Mouse (Mus musculus) forebrain, embryonic 12.5 days (tissue): ENCODE measurements at regions not wholly inside any gene's neighbourhood (a gene's known extent, or its start where the extent isn't known, plus 50 kb on each side); places are given as distances from the start of the nearest gene placed in this dataset.

ENCODE experiments used
- ATAC-seq: fragments of 200-750 bp; cut with Nextera tagmentation; 2 replicates; pipeline ENCODE4 v1.8.0; 2017; ENCODE audit warnings: moderate TSS enrichment; ENCODE audit not compliant: low FRiP score
- H3K27ac ChIP-seq: fragments of 300-500 bp; sonication (generic); 2 replicates; pipeline ENCODE4 v1.5.1; 2016; ENCODE audit warnings: mild to moderate bottlenecking
- H3K27me3 ChIP-seq: fragments of 300-500 bp; sonication (generic); 2 replicates; pipeline ENCODE4 v1.6.1; 2016; ENCODE audit warnings: mild to moderate bottlenecking
- H3K36me3 ChIP-seq: fragments of 300-500 bp; sonication (generic); replicated peaks from 2 replicates; pipeline ENCODE4 v1.6.1; 2016; ENCODE audit warnings: mild to moderate bottlenecking
- H3K4me1 ChIP-seq: fragments of 300-500 bp; sonication (generic); 2 replicates; pipeline ENCODE4 v1.6.1; 2016
- H3K4me2 ChIP-seq: fragments of 300-500 bp; sonication (generic); 2 replicates; pipeline ENCODE4 v1.6.1; 2016; ENCODE audit warnings: mild to moderate bottlenecking, moderate library complexity
- H3K4me3 ChIP-seq: fragments of 300-500 bp; sonication (generic); replicated peaks from 2 replicates; pipeline ENCODE4 v1.5.1; 2016; ENCODE audit warnings: mild to moderate bottlenecking
- H3K9ac ChIP-seq: fragments of 300-500 bp; sonication (generic); 2 replicates; pipeline ENCODE4 v1.6.1; 2016; ENCODE audit warnings: mild to moderate bottlenecking
- H3K9me3 ChIP-seq: fragments of 300-500 bp; sonication (generic); 2 replicates; pipeline ENCODE4 v1.6.1; 2016
- WGBS: fragments of 180-500 bp; shearing (Covaris S2); methylation state at CpG from one replicate; pipeline ENCODE4 v1.1.7; 2016; 5-methylcytosine and 5-hydroxymethylcytosine counted together

- Histone ChIP-seq H3K27ac (no peak overlapping the region), H3K36me3 (no peaks in the 10 kb centered on the region), H3K4me2 (no peak overlapping the region), H3K4me3 (no peak overlapping the region), H3K9me3 (no peaks in the 10 kb centered on the region), H3K9ac (no peak overlapping the region), H3K4me1 (no peaks in the 10 kb centered on the region), H3K27me3 (no peaks in the 10 kb centered on the region)
- WGBS: 92% methylated on average over 10 of the region's 10 CpGs
- no peak for ATAC-seq
These were observed 95.0 kb upstream of the Aco1 start for GRCm38 (mm10) chr4:40047846-40048245.

GRCm38 (mm10) chr4:40049086-40049485 lies 93.8 kb upstream of the Aco1 start:
- H3K9me3 ChIP-seq: no peaks in the 10 kb centered on the region
- no peak overlapping the region for H3K4me2 ChIP-seq
- no peaks in the 10 kb centered on the region for H3K36me3 ChIP-seq
- H3K27ac ChIP-seq: no peak overlapping the region
- no peaks in the 10 kb centered on the region for H3K4me1 ChIP-seq
- no peak overlapping the region for H3K4me3 ChIP-seq
- H3K9ac ChIP-seq: no peak overlapping the region
- WGBS: 75% methylated on average over 6 of the region's 6 CpGs
- ATAC-seq: no peak
- no peaks in the 10 kb centered on the region for H3K27me3 ChIP-seq

- no peak overlapping the region for H3K4me3 ChIP-seq
- H3K27ac ChIP-seq: no peak overlapping the region
- no peak for ATAC-seq
- no peak overlapping the region for H3K4me2 ChIP-seq
- 95% methylated on average over 4 of the region's 4 CpGs for WGBS
- H3K9ac ChIP-seq: no peak overlapping the region
- H3K36me3 ChIP-seq: no peaks in the 10 kb centered on the region
- H3K27me3 ChIP-seq: no peaks in the 10 kb centered on the region
- no peaks in the 10 kb centered on the region for H3K4me1 ChIP-seq
- no peaks in the 10 kb centered on the region for H3K9me3 ChIP-seq
These were observed 91.0 kb upstream of the Aco1 start for GRCm38 (mm10) chr4:40051848-40052247.

- no peak overlapping the region for H3K4me2 ChIP-seq
- no peak overlapping the region for H3K9ac ChIP-seq
- no peak overlapping the region for H3K27ac ChIP-seq
- H3K27me3 ChIP-seq: no peaks in the 10 kb centered on the region
- no peak overlapping the region for H3K4me3 ChIP-seq
- WGBS: 83% methylated on average over 2 of the region's 2 CpGs
- no peaks in the 10 kb centered on the region for H3K36me3 ChIP-seq
- H3K9me3 ChIP-seq: no peaks in the 10 kb centered on the region
- no peak for ATAC-seq
- no peaks in the 10 kb centered on the region for H3K4me1 ChIP-seq
These were observed 89.5 kb upstream of the Aco1 start for GRCm38 (mm10) chr4:40053391-40053790.

GRCm38 (mm10) chr4:40063751-40064456 lies 79.0 kb upstream of the Aco1 start:
- H3K4me1 ChIP-seq: no peaks in the 10 kb centered on the region
- no peak overlapping the region for H3K9ac ChIP-seq
- H3K27me3 ChIP-seq: no peaks in the 10 kb centered on the region
- no peak overlapping the region for H3K4me2 ChIP-seq
- no peaks in the 10 kb centered on the region for H3K36me3 ChIP-seq
- no peak overlapping the region for H3K27ac ChIP-seq
- H3K9me3 ChIP-seq: no peaks in the 10 kb centered on the region
- H3K4me3 ChIP-seq: no peak overlapping the region
- 80% methylated on average over 3 of the region's 3 CpGs for WGBS
- ATAC-seq: no peak

- Histone ChIP-seq H3K9me3 (no peaks in the 10 kb centered on the region), H3K4me2 (no peak overlapping the region), H3K9ac (no peak overlapping the region), H3K27me3 (no peaks in the 10 kb centered on the region), H3K4me3 (no peak overlapping the region), H3K27ac (no peak overlapping the region), H3K4me1 (no peaks in the 10 kb centered on the region), H3K36me3 (no peaks in the 10 kb centered on the region)
- peak; percentile 71; the same call in 1 of the 2 replicates for ATAC-seq
- 65% methylated on average over 9 of the region's 9 CpGs for WGBS
These were observed 78.4 kb upstream of the Aco1 start for GRCm38 (mm10) chr4:40064457-40064836.

GRCm38 (mm10) chr4:40070959-40071634 lies 71.8 kb upstream of the Aco1 start:
- WGBS: 81% methylated on average over 4 of the region's 4 CpGs
- no peak for ATAC-seq
- Histone ChIP-seq H3K4me2 (no peak overlapping the region), H3K9ac (no peak overlapping the region), H3K4me1 (no peaks in the 10 kb centered on the region), H3K27ac (no peak overlapping the region), H3K36me3 (no peaks in the 10 kb centered on the region), H3K4me3 (no peak overlapping the region), H3K27me3 (no peaks in the 10 kb centered on the region), H3K9me3 (no peaks in the 10 kb centered on the region)

- no peaks in the 10 kb centered on the region for H3K9me3 ChIP-seq
- WGBS: 80% methylated on average over 3 of the region's 3 CpGs
- H3K36me3 ChIP-seq: no peaks in the 10 kb centered on the region
- no peaks in the 10 kb centered on the region for H3K4me1 ChIP-seq
- no peak overlapping the region for H3K4me2 ChIP-seq
- no peak overlapping the region for H3K4me3 ChIP-seq
- no peak for ATAC-seq
- H3K27me3 ChIP-seq: no peaks in the 10 kb centered on the region
- H3K27ac ChIP-seq: no peak overlapping the region
- H3K9ac ChIP-seq: no peak overlapping the region
These were observed 61.8 kb upstream of the Aco1 start for GRCm38 (mm10) chr4:40081035-40081434.

GRCm38 (mm10) chr4:40090295-40090694 lies 52.6 kb upstream of the Aco1 start:
- WGBS: 70% methylated on average over 5 of the region's 5 CpGs
- Histone ChIP-seq H3K4me2 (no peak overlapping the region), H3K4me3 (no peak overlapping the region), H3K9ac (no peak overlapping the region), H3K4me1 (no peaks in the 10 kb centered on the region; the same call in 1 of the 2 replicates), H3K27ac (no peak overlapping the region), H3K9me3 (no peaks in the 10 kb centered on the region), H3K36me3 (no peaks in the 10 kb centered on the region), H3K27me3 (no peaks in the 10 kb centered on the region)
- no peak for ATAC-seq
